Comparison of ENCODE assay signal across 17 mouse cellular contexts in genomic region chr6:31147682-31148081, GRCm38 (mm10).
DNase-seq lines count a peak whose midpoint lies in the region; ATAC-seq and TF ChIP-seq lines count a peak whose summit lies in the region.
"Had no signal": no experiment of that assay in that cellular context is flagged by ENCODE, and none has a peak within 500 bp of the region (broad histone marks: within the 10 kb centered on the region; RNA-seq: fewer than 3 reads in every experiment).

No protein-coding gene starts in this region.

- peak overlapping the region; percentile 48 for H3K9ac ChIP-seq in liver, adult 2 months (ENCODE audit: low read depth, low read length)
- no peak overlapping the region for H3K9ac ChIP-seq in liver, embryonic 11.5 days (ENCODE audit: low read depth, low read length)
- H3K9ac ChIP-seq in forebrain, embryonic 16.5 days (replicated peaks; ENCODE audit: low read depth, low read length), result no peak overlapping the region
- H3K9ac ChIP-seq: heart, embryonic 15.5 days; hindbrain, embryonic 12.5 days; liver, embryonic 12.5 days; lung, embryonic 14.5 days; midbrain, embryonic 15.5 days; stomach, embryonic 15.5 days had no signal

- TF ChIP-seq CTCF in liver, adult 2 months (IDR thresholded peaks at IDR 0.05; ENCODE audit: low read depth, low read length), result no peak

- TF ChIP-seq POLR2A in liver, adult 2 months (IDR thresholded peaks at IDR 0.05; ENCODE audit: extremely low read depth, insufficient read depth, low read length), result no peak

- H3K9me3 ChIP-seq in liver, embryonic 11.5 days (ENCODE audit: control insufficient read depth, low read length), result no peaks in the 10 kb centered on the region
- no peaks in the 10 kb centered on the region for H3K9me3 ChIP-seq in forebrain, embryonic 16.5 days (ENCODE audit: control insufficient read depth, low read length)
- H3K9me3 ChIP-seq: heart, embryonic 15.5 days; hindbrain, embryonic 12.5 days; liver, embryonic 12.5 days; midbrain, embryonic 15.5 days; stomach, embryonic 15.5 days had no signal

- H3K4me3 ChIP-seq in liver, adult 2 months (ENCODE audit: insufficient read depth, low read depth, low read length), result no peak overlapping the region
- H3K4me3 ChIP-seq in liver, embryonic 11.5 days (ENCODE audit: low read depth, low read length), result no peak overlapping the region
- no peak overlapping the region for H3K4me3 ChIP-seq in forebrain, embryonic 16.5 days (replicated peaks; ENCODE audit: low read length)
- H3K4me3 ChIP-seq: heart, embryonic 15.5 days; hindbrain, embryonic 12.5 days; liver, embryonic 12.5 days; midbrain, embryonic 15.5 days; stomach, embryonic 15.5 days had no signal

- peak; percentile 46 for DNase-seq in heart, postnatal 25 days (ENCODE audit: low spot score)
- no peak for DNase-seq in heart, postnatal 4 days
- DNase-seq in liver, adult 2 months (ENCODE audit: extremely low read depth, low read depth, low spot score), result no peak
- no peak for DNase-seq in liver, embryonic 11.5 days (ENCODE audit: low spot score)
- peak; percentile 27 for DNase-seq in adipocyte (ENCODE audit: low spot score)
- DNase-seq in fibroblast of lung, adult 2 months (ENCODE audit: low read depth), result peak; percentile 65
- DNase-seq: cerebellum, postnatal 14 days; embryo, embryonic 11 days; left cerebral cortex, postnatal 4 days; lung, embryonic 14.5 days had no signal

- H3K4me1 ChIP-seq in liver, adult 2 months (ENCODE audit: control insufficient read depth, insufficient read depth, low read length), result peaks cover 52% of the 10 kb centered on the region
- H3K4me1 ChIP-seq in liver, embryonic 11.5 days (replicated peaks; ENCODE audit: control insufficient read depth, insufficient read depth, low read length), result no peaks in the 10 kb centered on the region
- no peaks in the 10 kb centered on the region for H3K4me1 ChIP-seq in forebrain, embryonic 16.5 days (replicated peaks; ENCODE audit: control insufficient read depth, insufficient read depth, low read length)
- H3K4me1 ChIP-seq: hindbrain, embryonic 12.5 days; liver, embryonic 12.5 days; midbrain, embryonic 15.5 days; stomach, embryonic 15.5 days had no signal

- intact Hi-C loops in heart, postnatal 25 days (cut with DNase I), result no loop called here

- 68% methylated on average over 10 of the region's 10 CpGs for WGBS in liver, adult 2 months
- 80% methylated on average over 10 of the region's 10 CpGs for WGBS in liver, embryonic 11.5 days
- 87% methylated on average over 10 of the region's 10 CpGs for WGBS in forebrain, embryonic 16.5 days

- peaks cover 16% of the 10 kb centered on the region for H3K36me3 ChIP-seq in liver, adult 2 months (ENCODE audit: control insufficient read depth, insufficient read depth, low read length)
- no peaks in the 10 kb centered on the region for H3K36me3 ChIP-seq in liver, embryonic 11.5 days (ENCODE audit: control insufficient read depth, insufficient read depth, low read length)
- H3K36me3 ChIP-seq in forebrain, embryonic 16.5 days (ENCODE audit: control insufficient read depth, insufficient read depth), result no peaks in the 10 kb centered on the region
- H3K36me3 ChIP-seq: heart, embryonic 15.5 days; hindbrain, embryonic 12.5 days; liver, embryonic 12.5 days; midbrain, embryonic 15.5 days; stomach, embryonic 15.5 days had no signal

- H3K4me2 ChIP-seq in liver, embryonic 11.5 days, result no peak overlapping the region
- H3K4me2 ChIP-seq in forebrain, embryonic 16.5 days (ENCODE audit: low read length), result no peak overlapping the region
- H3K4me2 ChIP-seq: heart, embryonic 15.5 days; hindbrain, embryonic 12.5 days; liver, embryonic 12.5 days; lung, embryonic 14.5 days; midbrain, embryonic 15.5 days; stomach, embryonic 15.5 days had no signal

- H3K27ac ChIP-seq in liver, adult 2 months (replicated peaks; ENCODE audit: insufficient read depth, low read depth, low read length), result peak overlapping the region; percentile 92
- H3K27ac ChIP-seq in liver, embryonic 11.5 days (ENCODE audit: low read depth, low read length), result no peak overlapping the region
- H3K27ac ChIP-seq in forebrain, embryonic 16.5 days (ENCODE audit: low read length), result no peak overlapping the region
- H3K27ac ChIP-seq: heart, embryonic 15.5 days; hindbrain, embryonic 12.5 days; liver, embryonic 12.5 days; midbrain, embryonic 15.5 days had no signal

- no peak for ATAC-seq in liver, embryonic 11.5 days (replicated peaks; ENCODE audit: low FRiP score)
- no peak for ATAC-seq in forebrain, embryonic 16.5 days
- ATAC-seq: forebrain, embryonic 14.5 days; liver, embryonic 12.5 days; midbrain, embryonic 15.5 days had no signal

- H3K27me3 ChIP-seq in liver, adult 2 months (ENCODE audit: control insufficient read depth, insufficient read depth, low read length), result no peaks in the 10 kb centered on the region
- H3K27me3 ChIP-seq in liver, embryonic 11.5 days (replicated peaks; ENCODE audit: control insufficient read depth, insufficient read depth, low read length), result no peaks in the 10 kb centered on the region
- no peaks in the 10 kb centered on the region for H3K27me3 ChIP-seq in forebrain, embryonic 16.5 days (replicated peaks; ENCODE audit: control insufficient read depth, insufficient read depth, low read length)
- H3K27me3 ChIP-seq: heart, embryonic 15.5 days; hindbrain, embryonic 12.5 days; liver, embryonic 12.5 days; midbrain, embryonic 15.5 days; stomach, embryonic 15.5 days had no signal

- H3K79me2 ChIP-seq in liver, adult 2 months (ENCODE audit: control insufficient read depth, insufficient read depth, low read length), result peaks cover 26% of the 10 kb centered on the region

Comparison
In these comparisons a context has a peak if more than half of its experiments do, and no peak if none do; other contexts are left out.
1. DNase-seq: peak in heart, postnatal 25 days (single experiment), adipocyte (single experiment) and fibroblast of lung, adult 2 months (single experiment); none in heart, postnatal 4 days (single experiment), liver, adult 2 months (single experiment) and liver, embryonic 11.5 days (single experiment).